Mouse (Mus musculus) stomach, postnatal 0 days (tissue): ENCODE results near the gene U2af1.

ENCODE experiments used
- CTCF ChIP-seq: IDR thresholded peaks from 2 replicates; pipeline ENCODE4 v1.5.1; 2016; ENCODE audit warnings: antibody characterized with exemption, low read depth, mild to moderate bottlenecking, moderate library complexity
- EP300 ChIP-seq: optimal IDR thresholded peaks from 2 replicates; pipeline ENCODE3; 2016; ENCODE audit warnings: antibody characterized with exemption

- TF ChIP-seq EP300 (no peak), CTCF (0 out of 2 replicates have a peak, but pooled peaks have one; percentile 0)
These were observed 12.3 kb downstream of the U2af1 start for GRCm38 (mm10) chr17:31646199-31647002.
